Mouse (Mus musculus) Muller cell, postnatal 12 days (primary cell): ENCODE measurements around the gene Spata21.

Experiments
- DNase-seq: peaks from one replicate; pipeline ENCODE4 v3.0.0-alpha.2; 2015; ENCODE audit errors: inconsistent ontology term

Gene Spata21

DNA sequence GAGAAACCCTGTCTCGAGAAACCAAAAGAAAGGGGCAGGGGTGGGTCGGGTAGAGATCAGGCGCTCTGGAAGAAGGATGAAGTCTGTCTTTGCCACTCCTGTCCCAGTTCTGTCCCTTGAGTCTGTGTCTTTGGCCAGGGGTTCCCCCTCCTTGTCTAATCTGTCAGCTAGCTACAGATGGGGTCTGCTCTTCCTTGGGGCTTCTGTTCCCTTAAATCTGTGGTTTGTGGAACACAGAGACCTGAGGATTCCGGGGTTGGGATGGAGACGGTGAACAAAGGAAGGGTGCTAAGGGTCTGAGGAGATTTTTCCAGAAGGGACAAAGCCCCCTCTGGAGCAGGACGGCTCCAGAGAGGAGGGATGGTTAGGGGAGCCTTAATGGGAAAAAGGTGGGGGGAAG lies at the start of gene Spata21:
Spata21 (plus strand) TSS at position 301 of the 400 bp plus-strand sequence.
- no peak for DNase-seq

DNA sequence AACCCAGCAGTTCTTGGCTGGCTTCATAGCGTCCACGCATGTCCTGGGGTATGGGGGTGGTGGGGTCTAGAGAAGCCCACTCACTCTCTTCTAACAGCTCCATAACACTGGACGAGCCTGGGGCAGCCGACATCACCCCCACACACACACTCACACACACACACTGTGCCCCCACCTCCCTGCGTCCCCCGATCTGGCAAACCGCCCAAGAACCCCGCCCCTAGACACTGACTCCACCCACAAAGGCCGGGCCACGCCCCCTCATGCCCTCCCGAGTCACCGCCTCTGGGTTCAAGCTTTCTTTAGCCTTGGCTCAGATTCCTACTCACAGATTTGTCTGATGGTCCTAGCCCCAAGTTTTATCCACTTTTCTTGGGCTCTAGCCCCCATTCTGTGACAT lies 47.0 kb upstream of the Spata21 start:
- no peak for DNase-seq

DNA sequence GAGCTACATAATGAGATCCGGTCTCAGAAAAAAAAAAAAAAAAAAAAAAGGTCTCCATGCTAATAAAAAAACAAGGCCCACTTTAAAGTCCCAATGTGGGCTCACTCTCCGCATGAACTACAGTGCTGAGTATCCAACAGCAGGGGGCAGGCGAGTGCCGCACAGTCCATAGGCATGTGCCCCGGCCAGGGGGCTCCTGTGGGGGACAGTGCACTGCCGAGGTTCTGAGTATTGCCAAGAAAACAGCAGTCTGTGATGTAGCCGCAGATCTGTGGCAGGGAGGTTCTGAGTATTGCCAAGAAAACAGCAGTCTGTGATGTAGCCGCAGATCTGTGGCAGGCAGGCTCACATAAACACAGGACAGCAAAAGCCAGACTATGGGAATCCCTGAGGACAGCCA lies 43.3 kb upstream of the Spata21 start:
- DNase-seq: peak; percentile 64

DNA sequence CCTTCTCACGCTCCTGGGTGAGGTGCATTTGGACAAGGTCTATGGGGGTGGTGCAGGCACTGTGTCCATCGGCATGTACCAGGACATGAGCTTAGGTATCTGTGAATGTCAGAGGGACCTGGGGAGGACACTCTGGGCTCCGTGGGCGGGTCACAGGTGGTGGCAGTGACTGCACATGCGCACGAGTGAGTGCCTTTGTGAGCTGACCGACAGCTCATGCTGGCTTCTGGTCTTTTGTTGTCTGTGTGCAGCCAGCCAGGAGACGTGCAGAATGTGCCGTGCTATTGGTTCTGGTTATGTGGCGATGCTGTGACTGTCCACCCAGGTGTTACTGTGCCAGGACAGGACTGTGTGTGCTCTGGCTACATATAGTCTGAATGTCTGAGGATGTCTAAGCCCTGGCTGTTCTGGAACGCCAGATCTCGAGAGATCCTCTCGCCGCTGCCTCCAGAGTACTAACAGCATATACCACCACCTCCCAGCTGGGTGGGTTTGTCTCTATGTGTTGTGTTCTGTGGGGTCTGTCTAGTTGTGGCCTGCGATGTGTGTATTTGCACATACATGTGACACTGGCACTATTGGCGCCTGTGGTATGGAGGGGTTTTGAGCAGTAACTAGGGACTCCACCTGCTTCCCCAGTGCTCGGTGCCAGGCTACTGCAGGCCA lies 39.2 kb upstream of the Spata21 start:
- peak; percentile 43 for DNase-seq

DNA sequence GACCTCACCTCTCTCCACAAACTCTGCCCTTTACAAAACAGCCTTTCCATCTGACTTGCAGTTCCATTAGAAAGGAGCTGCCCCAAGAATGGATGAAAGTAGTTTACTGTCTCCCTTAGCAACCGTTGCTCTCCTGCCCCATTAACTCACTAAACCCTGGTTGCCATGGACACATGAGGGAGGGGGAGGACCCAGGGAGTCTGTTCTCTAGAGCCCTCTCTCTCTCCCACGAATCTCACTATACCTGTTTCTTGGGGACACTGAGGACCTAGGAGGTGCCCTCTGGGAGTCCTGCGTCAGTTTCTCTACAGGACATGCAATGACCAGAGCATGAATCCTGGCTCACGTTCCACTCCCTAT lies 38.7 kb upstream of the Spata21 start:
- DNase-seq: peak; percentile 79

DNA sequence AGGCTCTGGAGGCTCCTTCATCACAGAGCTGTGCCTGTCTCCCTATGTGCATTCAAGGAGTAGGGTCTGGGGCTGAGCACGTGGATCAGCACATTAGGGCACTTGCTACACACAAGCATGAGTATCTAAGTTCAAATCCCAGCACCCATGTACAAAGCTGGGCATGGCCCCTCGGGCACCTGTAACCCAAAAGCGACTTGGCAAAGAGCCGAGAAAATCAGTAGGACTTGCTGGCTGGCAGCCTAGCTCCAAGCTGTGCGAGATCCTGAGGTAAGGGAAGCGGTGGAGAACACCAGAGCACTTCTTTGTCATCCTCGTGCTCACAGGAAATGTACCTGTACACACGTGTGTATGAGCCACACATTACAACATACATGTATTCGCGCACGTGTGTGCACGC lies 35.7 kb upstream of the Spata21 start:
- DNase-seq: no peak

DNA sequence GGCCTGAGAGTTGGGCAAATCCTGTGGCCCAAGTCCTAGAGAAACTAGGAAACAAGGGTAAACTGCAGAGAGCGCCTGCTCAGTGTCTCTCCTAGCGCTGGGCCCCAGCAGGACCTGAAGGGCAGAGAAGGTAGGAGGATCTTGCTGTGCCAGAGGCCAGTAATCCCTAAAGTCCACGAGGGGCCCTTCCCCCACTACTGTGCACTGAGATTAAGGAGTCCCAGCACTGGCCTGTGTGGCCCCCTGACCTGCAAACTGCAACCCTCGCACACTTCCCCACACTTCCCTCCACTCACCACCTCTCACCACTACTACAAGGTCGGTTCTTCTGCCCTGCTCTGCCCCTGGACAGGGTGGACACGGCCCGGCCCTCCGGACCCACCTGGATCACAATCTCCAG lies 35.0 kb upstream of the Spata21 start:
- no peak for DNase-seq

DNA sequence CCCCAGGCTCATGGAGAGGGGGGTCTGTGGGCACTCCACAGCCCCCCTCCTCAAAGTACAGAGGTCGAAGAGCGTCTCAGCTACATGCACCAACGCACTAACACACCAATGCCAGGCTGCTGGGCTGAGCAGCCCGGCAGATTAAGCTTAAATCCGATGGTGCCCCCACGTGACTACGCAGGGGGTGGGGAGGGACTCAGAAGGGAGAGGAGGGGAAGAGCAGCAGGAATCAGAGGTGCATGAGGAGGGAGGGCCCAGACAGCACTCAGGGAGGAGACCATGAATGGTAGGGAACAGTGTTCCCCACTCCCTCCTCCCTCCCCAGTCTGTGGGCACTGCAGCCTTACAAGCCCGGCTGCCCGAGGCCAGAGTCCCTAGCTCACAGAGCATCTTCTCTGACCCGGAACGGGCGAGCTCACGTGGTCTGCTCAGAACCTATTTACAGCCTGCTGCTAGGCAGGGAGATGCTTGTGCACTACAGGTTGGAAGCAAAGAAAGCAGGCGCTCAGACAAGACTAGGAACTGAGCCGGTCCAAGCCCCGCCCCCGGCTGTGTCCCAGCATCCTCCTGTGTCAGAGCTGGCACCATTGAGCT lies 34.5 kb upstream of the Spata21 start:
- peak; percentile 79 for DNase-seq

DNA sequence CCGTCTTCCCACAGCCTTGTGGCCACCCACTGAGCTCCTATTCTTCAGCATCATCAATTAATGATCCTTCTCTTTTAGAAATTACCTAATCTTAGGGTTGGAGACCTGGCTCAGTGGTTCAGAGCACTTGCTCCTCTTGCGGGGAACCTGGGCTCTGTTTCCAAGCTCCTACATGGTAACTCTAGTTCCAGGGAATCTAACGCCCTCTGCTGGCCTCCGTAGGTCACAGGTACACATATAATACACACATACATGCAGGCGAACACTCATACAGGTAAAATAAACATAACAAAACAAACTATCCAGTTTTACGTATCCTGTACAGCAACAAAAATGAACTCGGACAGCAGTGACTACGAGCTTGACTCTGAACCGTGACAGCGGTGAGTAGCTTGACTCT lies 31.2 kb upstream of the Spata21 start:
- DNase-seq: no peak

DNA sequence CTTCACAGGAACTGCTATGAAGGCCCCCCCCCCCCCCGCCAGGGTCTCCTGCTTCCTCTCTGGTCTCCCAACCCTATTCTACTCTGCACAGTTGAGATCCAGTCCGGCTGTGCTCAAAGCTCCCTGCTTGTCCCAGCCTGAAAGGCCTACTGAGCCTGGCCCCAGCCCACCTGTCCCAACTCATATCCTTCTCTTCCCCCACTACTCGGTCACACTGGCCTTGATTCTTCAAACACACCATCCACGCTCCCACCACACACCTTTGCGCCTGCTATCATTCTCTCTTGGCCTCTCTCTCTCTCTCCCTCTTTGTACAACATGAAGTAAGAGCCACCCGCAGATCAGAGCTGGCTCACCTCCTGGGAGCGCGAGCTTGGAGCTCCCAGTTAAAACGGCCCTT lies 29.3 kb upstream of the Spata21 start:
- DNase-seq: no peak

DNA sequence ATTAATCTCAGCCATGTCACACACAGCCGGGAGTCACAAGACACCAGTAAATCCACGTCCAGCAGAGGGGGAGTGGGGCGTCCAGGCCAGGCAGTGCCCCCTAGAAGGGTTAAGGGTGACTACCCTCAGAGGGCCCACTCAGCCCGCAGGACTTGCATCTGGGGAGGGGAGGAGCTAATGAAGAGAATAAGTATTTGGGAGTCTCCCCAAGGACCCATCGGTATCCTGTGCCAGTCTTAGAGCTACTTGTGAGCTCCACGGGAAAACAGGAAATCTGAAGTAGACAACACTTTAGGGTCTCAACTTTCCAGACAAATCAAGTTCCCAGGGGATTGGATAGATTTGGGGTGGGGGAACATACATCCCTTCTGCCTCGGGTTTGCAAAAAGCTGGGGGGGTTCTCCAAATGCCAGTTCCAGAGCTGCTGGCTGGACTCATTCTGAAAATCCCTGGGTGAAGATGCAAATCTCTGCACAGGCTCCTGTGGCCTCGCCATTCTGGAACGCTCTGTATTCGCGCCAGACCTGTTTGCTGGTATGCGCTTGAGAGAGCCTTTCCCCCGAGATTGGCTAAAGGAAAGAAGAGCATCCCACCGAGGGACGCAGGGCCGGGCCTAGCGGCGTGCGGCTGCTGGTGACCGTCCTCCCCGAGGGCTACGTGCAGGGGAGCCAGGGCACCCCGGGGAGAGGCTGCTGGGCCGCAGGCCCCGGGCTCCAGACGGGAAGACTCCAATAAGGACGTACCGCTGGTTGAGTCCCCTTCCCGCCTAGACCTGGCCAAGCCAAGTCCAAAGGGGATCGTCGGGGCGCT lies 28.3 kb upstream of the Spata21 start:
- no peak for DNase-seq

DNA sequence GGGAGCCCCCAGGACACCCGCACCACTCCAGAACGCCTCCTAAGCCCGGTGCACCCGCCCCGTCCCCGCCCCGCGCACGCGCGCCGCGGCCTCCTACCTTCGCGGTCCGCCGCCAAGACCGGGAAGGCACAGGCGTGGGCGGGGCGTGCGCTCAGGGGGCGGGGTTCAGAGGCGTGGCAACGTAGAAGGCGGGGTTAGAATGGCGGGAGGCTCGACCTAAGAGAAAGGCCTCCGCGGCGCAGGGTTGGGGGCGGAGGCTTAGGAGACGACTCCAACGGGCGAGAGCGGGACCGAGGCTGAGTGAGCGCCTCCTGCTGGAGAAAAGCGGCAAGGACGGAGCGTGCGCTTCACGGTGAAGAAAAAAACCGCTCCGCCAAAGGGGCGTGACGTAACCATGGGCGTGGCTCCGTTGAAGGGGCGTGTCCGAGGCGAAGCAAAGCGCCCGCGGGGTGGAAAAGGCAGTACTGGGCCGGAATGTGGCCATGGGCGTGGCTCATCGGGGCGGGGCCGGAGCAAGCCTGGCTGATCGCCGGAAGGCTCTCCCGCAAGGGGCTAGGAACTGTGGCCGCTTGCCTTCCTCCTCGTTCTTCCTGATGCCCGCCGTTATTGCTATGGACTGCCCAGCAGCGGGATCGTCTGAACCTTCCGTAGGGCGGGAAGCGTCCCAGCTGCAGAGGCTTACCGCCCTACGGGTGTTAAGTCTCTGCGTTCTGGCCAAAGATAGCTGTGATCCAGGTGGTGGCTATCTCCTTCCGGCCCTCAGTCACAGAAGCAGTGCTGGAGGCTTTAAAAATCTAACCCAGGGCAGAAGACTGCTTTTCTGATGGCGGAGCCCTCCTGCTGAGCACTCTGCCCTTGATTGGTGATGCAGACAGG lies 27.5 kb upstream of the Spata21 start, which contains the start of gene Crocc:
Crocc (minus strand) TSS at position 125 of the 876 bp plus-strand sequence.
- DNase-seq: peak; percentile 100

DNA sequence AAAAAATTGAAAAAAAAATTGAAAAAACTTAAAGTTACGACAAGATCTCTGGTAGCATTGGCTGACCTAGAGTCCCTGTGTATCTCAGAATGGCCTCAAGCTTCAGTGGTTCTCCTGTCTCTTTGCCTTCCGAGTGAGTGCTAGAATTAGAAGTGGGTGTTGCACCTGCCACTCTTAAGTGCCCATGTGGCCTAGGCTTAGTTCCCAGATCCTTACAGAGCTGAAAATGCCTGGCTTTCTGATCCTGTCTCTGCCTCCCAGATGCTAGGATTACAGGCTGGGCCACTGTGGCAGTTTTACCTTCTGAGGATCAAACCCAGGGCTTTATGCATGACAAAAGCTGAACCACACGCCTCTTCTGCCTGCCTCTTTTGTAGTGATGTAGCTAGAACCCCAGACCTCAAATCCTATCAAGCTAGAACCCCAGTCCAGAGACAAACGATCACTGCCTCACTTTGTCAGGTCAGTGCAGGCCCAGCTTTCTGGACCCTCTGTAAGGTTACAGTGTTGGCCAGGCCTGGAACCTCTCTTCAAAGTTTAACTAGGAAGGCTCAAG lies 24.0 kb upstream of the Spata21 start:
- no peak for DNase-seq

DNA sequence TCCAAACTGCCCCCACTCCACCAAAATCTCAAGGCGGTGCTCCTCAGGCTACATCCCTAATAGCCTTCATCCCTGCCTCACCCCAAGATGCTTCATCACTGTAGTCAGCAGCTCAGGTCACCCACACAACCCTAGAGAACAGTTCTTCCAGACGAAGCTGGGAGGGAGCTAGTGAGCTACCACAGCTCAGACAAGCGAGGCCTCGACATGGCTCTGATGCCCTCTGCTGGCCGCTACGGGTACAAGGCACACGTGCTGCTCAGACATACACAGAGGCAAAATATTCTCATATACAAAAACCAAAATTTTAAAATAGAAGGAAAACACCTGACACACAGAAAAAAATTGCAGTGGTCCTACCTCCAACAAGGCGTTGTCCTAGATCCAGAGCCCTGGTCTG lies 23.0 kb upstream of the Spata21 start:
- DNase-seq: peak; percentile 70

DNA sequence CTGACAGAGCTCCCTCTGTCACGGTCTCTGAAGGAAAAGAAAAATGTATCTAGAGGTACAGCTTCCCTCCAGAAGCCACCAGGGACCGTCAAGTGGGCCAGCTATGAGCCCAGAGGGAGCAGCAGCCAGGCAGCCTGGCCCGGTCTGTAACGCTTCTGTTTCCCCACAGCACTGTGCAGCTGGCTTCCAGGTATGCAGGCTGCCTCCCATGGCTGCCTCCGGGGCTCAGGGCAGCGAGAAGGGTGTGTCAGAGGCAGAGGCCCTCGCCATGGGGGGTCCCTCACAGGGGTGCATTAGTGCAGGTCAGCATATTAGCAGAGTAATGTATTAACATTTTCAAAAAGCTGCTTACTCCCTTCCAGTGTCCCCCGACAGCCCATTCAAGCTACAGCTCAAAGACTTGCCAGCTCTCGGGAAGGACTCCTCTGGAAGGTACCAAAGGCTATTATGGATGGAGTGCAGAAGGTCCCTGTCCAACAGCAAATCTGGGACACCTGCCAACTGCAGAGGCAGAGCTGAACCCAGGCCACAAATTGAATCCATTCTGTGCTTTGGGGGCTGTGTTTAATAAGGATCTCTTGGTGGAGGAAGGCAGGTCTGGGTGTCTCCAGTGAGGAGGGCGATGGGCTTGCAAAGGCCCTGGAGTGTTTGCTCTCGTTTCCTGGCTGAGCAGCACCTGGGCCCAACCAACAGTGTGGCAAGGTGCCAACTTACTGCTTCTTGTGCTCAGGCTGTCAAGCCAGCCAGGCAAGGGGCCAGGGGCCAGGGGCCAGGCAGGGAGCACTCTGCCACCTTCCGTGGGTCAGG lies 21.2 kb upstream of the Spata21 start:
- DNase-seq: peak; percentile 33

DNA sequence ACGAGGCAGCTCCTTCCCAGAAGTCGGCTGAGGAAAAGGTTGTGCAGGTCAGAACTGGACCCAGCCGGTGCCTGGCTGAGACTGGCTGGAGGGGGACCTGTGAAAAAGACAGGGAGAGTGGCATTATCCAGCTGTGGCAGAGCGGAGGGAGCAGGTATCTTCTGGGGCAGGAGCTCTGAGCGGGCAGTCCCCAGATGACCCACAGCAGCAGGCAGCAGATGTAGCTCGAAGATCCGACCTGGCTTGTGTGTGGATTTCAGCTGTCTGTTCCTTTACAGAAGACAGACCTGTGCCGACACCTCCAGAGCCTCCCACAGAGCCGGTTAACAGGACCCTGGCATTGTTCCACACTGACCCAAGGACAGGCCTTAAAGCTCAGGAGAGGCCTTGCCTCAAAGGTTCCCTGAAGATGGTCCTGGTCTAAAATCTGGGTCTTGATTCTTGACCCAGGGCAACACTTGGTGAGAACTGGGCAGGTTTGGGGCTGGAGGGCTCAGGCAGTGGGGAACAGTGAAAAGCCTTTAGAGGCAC lies 20.6 kb upstream of the Spata21 start:
- no peak for DNase-seq

DNA sequence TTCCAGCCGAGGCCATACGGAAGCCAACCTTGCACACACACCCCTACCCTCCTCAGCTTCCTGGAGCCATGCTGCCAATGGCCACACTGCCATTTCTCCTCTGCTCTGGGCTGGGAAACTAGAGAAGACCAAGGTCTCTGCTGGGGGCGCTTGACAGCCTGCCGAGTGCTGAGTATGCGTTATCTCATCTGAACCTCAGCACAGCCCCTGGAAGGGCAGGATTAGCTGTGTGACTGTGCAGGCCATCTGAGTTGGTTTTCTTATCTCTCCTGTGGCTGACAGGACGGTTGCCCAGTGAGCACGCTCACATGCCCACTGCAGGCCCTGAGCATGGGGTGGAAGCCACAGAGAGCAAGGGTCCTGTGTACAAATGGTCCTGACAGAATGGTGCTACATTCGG lies 19.5 kb upstream of the Spata21 start:
- DNase-seq: no peak

DNA sequence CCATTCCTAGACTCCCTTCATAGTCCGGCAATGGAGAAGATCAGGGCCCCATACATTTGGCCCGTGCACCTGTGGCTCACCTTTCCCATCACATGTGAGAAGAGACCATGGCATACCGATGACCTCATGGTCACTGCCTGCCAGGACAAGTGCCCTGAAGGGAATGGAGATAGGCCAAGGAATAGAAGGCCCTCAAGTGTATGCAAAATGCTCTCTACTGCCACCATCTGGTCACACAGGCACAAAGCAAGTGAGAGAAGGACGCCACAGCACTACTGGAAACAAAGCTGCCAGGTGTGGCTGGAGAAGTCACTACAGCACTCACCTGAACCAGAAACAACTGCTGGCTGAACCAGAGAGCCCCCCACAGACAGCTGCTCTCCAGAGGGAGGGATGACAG lies 18.4 kb upstream of the Spata21 start:
- peak; percentile 28 for DNase-seq

DNA sequence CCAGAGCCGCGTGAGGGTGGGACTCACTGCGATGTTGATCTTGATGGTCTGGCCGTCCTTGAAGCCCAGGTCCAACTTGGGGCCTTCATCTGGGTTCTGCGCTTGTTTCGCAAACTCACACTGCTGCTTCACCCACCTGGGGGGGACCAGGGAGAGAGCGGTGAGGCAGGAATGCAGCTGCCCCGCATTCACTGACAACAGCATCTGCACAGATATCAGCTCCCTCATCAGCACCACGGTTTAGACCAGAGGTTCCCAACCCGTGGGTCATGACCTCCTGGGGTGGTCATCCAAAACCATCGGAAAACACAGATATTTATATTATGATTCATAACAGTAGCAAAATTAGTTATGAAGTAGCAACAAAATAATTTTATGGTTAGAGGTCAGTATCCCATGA lies 15.6 kb upstream of the Spata21 start:
- DNase-seq: no peak

DNA sequence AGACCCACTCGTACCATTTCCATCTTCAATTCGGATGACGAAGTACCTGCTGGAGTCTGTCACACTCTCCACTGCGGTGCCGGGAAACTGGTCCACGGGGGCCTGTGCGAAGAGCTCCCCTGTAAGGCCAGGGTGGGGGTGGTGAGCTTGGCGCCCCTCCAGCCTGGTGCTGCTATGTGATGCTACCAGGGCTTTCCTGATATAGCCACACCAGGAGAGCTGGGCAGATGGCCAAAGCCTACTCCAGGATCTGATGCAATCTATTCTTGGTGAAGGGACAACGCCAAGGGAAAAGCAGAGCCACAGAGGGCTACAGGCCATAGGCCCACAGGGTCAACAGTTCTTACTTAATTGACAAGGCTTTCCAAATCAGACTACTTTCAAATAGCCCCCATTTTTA lies 14.5 kb upstream of the Spata21 start:
- DNase-seq: peak; percentile 32

DNA sequence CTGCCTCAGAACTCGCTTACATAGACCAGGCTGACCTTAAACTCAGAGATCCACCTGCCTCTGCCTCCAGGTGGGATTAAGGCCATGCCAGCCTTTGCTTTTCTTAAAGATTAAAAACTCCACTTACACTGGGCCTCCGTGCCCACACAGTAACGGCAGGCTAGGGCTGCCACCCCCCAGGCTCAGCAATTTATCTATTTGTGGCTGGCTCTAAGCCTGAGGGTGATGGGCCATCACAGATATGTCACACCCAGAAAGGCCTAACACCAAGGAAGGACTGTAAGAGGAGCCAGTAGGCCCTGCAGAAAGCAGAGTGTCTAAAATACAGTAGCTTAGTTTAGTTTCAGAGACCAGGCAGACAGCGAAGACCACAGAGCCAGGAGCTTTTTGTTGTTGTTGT lies 14.0 kb upstream of the Spata21 start:
- DNase-seq: no peak
